Mouse (Mus musculus) heart, embryonic 14.5 days (tissue): ENCODE results near the gene Gm21954. TPM values are rescaled to one million over a fixed set of nuclear protein-coding genes. Genes with fewer than 3 reads are reported as not detected.

ENCODE experiments used
- ATAC-seq: fragments of 200-750 bp; cut with Nextera tagmentation; 2 replicates; pipeline ENCODE4 v1.8.0; 2017; ENCODE audit warnings: low read depth, moderate TSS enrichment; ENCODE audit not compliant: insufficient number of reproducible peaks, insufficient read depth, low FRiP score
- H3K27ac ChIP-seq, 2 experiments: fragments of 200-500 bp in 1 of 2; fragments of 300-500 bp in 1 of 2; sonication (generic) in 1 of 2; replicated peaks in 1 of 2; 2 replicates each; pipeline ENCODE4 v1.5.1; 2012 to 2014; ENCODE audit warnings: low read depth in 2 of 2, low read length in 2 of 2, control low read depth in 1 of 2, mild to moderate bottlenecking in 1 of 2, mixed read lengths in 1 of 2; ENCODE audit not compliant: control insufficient read depth in 1 of 2, insufficient read depth in 1 of 2
- H3K27me3 ChIP-seq: fragments of 300-500 bp; sonication (generic); 2 replicates; pipeline ENCODE4 v1.6.1; 2014; ENCODE audit warnings: mild to moderate bottlenecking, low read length, control low read depth; ENCODE audit not compliant: control insufficient read depth, insufficient read depth
- H3K36me3 ChIP-seq: fragments of 300-500 bp; sonication (generic); 2 replicates; pipeline ENCODE4 v1.6.1; 2014; ENCODE audit warnings: mild to moderate bottlenecking, control low read depth, low read length, mixed read lengths; ENCODE audit not compliant: control insufficient read depth, insufficient read depth
- H3K4me1 ChIP-seq, 2 experiments: fragments of 200-500 bp in 1 of 2; fragments of 300-500 bp in 1 of 2; sonication (generic) in 1 of 2; 2 replicates each; pipeline ENCODE4 v1.6.1; 2012 to 2014; ENCODE audit warnings: low read length in 2 of 2, control low read depth in 1 of 2, mixed read lengths in 1 of 2; ENCODE audit not compliant: control insufficient read depth in 2 of 2, insufficient read depth in 2 of 2
- H3K4me2 ChIP-seq: fragments of 300-500 bp; sonication (generic); 2 replicates; pipeline ENCODE4 v1.6.1; 2014; ENCODE audit warnings: mild to moderate bottlenecking, low read length
- H3K4me3 ChIP-seq, 2 experiments: fragments of 200-500 bp in 1 of 2; fragments of 300-500 bp in 1 of 2; sonication (generic) in 1 of 2; 2 replicates each; pipeline ENCODE4 v1.5.1; 2012 to 2014; ENCODE audit warnings: low read length in 2 of 2, mild to moderate bottlenecking in 2 of 2, control low read depth in 1 of 2, low read depth in 1 of 2, moderate library complexity in 1 of 2; ENCODE audit not compliant: control insufficient read depth in 1 of 2, insufficient read depth in 1 of 2
- H3K9ac ChIP-seq: fragments of 300-500 bp; sonication (generic); 2 replicates; pipeline ENCODE4 v1.6.1; 2014; ENCODE audit warnings: mild to moderate bottlenecking, low read length
- H3K9me3 ChIP-seq: fragments of 300-500 bp; sonication (generic); 2 replicates; pipeline ENCODE4 v1.6.1; 2016; ENCODE audit warnings: low read length, control low read depth; ENCODE audit not compliant: control insufficient read depth
- WGBS: fragments of 180-500 bp; shearing (Covaris S2); extraction: QIAGEN DNeasy Blood & Tissue Kit; methylation state at CpG from one replicate; pipeline ENCODE4 v1.1.7; 2014; 5-methylcytosine and 5-hydroxymethylcytosine counted together
- polyA plus RNA-seq: library from polyadenylated mRNA; unstranded; fragments of >200 nt; fragmentation: Nextera tagmentation; extraction: Ambion mirVana; gene quantifications from 2 replicates; pipeline ENCODE4 v1.2.1, GENCODE M21; 2014

The Gm21954 gene
- not detected in 2 replicates for polyA plus RNA-seq

DNA sequence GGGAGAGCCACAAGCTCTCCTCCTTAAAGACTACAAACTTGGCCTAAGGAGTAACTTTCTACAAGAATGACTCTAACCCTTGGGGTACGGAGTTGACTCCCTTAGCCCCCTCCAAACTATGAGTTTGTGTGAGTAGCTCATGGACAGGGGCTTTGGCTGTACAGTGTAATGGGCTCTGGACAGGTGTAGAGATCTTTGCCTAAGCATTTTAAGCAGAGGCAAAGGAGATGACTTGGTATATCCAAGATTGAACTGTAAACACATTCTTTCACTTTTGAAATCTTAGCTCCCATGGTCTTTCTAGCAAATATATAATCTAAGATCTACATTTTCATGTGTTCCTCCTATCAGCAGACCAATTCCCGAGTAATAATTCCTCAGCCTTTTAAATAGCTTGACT lies at the start of gene Gm21954:
Gm21954 (minus strand) TSS at position 101 of the 400 bp plus-strand sequence.
- no peak within 1 kb of the TSS for H3K4me3 ChIP-seq
- no peaks in the 10 kb centered on the region for H3K4me1 ChIP-seq
- no peaks in the 10 kb centered on the region for H3K36me3 ChIP-seq
- ATAC-seq, result no peak
- H3K27ac ChIP-seq, result no peak within 1 kb of the TSS
- no peaks in the 10 kb centered on the region for H3K9me3 ChIP-seq
- H3K27me3 ChIP-seq, result no peaks in the 10 kb centered on the region
- no peak within 1 kb of the TSS for H3K9ac ChIP-seq
- 81% methylated on average over 2 of the region's 2 CpGs for WGBS
- no peak within 1 kb of the TSS for H3K4me2 ChIP-seq

DNA sequence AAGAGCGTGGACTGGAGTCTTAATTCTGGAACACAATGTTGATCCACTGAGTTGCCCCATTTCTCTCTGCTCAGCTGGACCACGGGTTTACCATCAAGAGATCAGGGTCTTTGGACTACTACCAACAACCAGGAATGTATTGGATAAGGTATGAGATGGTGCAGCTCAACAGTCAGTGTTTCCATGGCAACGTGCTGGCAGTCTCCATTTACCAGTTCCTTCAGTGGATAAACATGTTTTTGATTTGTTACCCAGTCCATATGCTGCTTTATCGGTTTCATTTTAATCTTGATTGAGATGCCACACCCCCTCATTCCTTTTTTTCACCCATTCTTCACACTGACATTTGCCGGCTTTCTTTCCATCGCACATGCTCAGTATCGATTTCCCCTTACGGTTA lies 49.8 kb upstream of the Gm21954 start:
- H3K4me3 ChIP-seq, result no peak overlapping the region
- H3K27ac ChIP-seq, result no peak overlapping the region
- H3K27me3 ChIP-seq, result no peaks in the 10 kb centered on the region
- H3K4me2 ChIP-seq, result no peak overlapping the region
- ATAC-seq, result no peak
- H3K36me3 ChIP-seq, result no peaks in the 10 kb centered on the region
- H3K4me1 ChIP-seq, result peaks cover 0 to 2% of the 10 kb centered on the region in 2 experiments; a peak in 1 of 4 replicates
- no peak overlapping the region for H3K9ac ChIP-seq
- no peaks in the 10 kb centered on the region for H3K9me3 ChIP-seq
- 76% methylated on average over 8 of the region's 8 CpGs for WGBS

DNA sequence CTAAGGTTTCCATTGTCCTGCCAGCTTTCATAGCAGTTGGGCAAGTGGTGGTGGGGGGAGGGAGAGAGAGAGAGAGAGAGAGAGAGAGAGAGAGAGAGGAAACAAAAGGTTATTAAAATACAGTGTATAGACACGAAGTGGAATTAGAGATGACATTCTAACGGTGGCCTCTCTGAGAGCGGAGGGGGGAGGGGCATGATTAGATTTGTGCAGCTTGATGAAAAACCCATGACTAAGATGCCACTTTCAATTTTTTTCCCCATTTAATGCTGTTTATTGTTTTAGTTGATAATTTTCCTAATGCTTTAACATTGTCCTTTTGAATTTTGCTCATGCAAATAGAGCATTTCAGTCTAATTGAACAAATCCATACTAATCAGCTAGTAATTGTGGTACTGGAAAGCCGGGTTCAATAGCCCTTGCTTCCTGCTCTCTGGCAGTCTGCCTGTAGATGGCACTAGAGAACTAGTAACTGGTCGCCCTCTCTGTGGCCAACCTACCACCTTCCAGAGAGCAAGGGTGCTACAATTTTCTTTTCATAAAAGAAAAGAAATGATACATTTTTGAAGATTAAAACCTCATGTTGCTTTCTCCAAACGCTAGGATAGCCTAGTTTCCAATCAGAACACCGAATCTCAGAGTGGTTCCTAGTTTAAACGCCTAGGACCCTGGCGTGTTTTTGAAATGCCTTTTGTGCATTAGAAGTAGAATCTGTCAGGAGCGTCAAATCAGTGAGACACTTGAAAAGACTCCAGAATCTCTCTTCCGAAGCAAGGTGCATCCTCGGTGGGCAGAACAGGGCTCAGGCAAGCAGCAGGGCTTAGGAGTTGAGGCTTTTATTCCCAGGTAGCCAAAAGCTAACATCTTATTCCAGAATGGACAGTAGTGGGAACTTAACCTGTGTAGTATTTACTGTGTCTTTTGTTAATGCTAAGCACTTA lies 48.5 kb upstream of the Gm21954 start:
- peak overlapping the region; percentile 35; the same call in 1 of the 2 replicates for H3K4me2 ChIP-seq
- H3K27me3 ChIP-seq, result no peaks in the 10 kb centered on the region
- H3K9me3 ChIP-seq, result no peaks in the 10 kb centered on the region
- no peaks in the 10 kb centered on the region for H3K36me3 ChIP-seq
- no peak overlapping the region for H3K4me3 ChIP-seq
- no peak overlapping the region for H3K27ac ChIP-seq
- no peak for ATAC-seq
- peaks cover 0 to 2% of the 10 kb centered on the region in 2 experiments; a peak in 1 of 4 replicates for H3K4me1 ChIP-seq
- H3K9ac ChIP-seq, result no peak overlapping the region
- WGBS, result 21% methylated on average over 12 of the region's 12 CpGs

DNA sequence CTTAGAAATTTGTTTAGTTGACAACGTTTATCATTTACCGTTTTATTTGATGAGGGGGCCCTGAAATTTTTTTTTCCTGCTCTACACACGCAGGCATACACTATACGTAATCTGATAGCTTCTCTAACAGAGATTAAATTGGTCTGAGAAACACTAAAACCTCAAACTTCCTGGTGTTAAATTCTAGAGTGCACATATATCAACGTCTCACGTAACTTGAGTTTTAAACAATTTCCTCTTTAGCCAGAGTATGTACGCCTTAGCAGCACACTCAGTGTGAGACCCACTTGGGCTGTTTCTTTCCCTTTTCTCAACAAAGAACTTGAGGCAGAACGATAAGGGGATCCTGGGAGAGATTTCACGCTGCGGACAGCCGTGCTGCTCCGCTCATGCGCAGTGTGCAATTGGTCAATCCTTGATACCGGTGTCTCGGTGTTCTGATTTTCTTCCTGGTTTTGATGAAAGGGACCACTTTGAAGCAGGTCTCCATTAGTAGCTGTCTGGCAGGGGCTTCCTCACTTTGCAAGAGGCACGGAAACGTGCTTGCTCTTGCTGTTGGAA lies 45.5 kb upstream of the Gm21954 start:
- no peak overlapping the region for H3K4me3 ChIP-seq
- H3K4me1 ChIP-seq, result peaks cover 0 to 2% of the 10 kb centered on the region in 2 experiments; a peak in 1 of 4 replicates
- WGBS, result 73% methylated on average over 17 of the region's 17 CpGs
- H3K4me2 ChIP-seq, result peak overlapping the region; percentile 25; the same call in 1 of the 2 replicates
- H3K27me3 ChIP-seq, result no peaks in the 10 kb centered on the region
- no peak for ATAC-seq
- no peaks in the 10 kb centered on the region for H3K36me3 ChIP-seq
- no peak overlapping the region for H3K9ac ChIP-seq
- H3K27ac ChIP-seq, result no peak overlapping the region
- H3K9me3 ChIP-seq, result no peaks in the 10 kb centered on the region

DNA sequence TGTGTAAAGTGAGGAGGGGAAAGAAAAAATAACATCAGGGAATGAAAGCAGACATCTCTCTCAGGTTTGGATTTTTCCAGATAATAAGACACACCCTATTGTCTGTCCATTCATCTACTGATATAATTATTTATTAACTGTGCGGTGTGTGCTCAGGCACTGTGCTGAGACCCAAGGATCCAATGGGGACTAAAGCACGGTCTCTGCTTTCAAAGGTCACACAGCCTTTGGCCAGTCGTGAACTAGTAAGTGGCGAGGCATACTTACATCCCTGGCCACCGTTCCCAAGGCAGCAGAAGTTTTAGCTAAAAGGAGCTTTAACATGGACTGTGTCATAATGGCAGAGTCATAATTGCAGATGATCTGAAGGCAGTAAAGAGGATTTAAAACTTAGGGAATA lies 44.0 kb upstream of the Gm21954 start:
- H3K9ac ChIP-seq, result no peak overlapping the region
- no peak overlapping the region for H3K4me3 ChIP-seq
- no peaks in the 10 kb centered on the region for H3K27me3 ChIP-seq
- H3K4me2 ChIP-seq, result no peak overlapping the region
- peaks cover 0 to 2% of the 10 kb centered on the region in 2 experiments; a peak in 1 of 4 replicates for H3K4me1 ChIP-seq
- WGBS, result 81% methylated on average over 5 of the region's 5 CpGs
- ATAC-seq, result no peak
- no peak overlapping the region for H3K27ac ChIP-seq
- no peaks in the 10 kb centered on the region for H3K9me3 ChIP-seq
- no peaks in the 10 kb centered on the region for H3K36me3 ChIP-seq

DNA sequence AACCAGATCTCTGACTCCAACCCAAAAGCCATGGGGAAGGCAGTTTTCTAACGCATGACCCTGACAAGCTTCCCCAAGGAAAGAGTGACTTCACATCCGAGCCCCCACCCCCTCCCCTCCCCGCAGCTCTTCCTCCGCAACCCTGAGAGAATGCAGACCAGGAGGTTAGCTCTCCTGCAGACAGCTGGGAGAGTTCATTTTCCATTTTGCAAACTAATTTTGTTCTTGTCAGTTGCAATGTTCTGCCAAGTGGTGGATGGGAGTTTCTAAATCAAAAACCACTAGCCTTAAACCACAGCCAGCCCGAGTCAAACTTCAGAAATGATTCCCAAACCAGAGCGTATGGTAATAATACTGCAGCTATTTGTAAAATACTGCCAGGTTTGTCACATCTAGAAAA lies 39.6 kb upstream of the Gm21954 start:
- H3K4me1 ChIP-seq, result no peaks in the 10 kb centered on the region
- H3K9me3 ChIP-seq, result no peaks in the 10 kb centered on the region
- 55% methylated on average over 6 of the region's 6 CpGs for WGBS
- H3K4me3 ChIP-seq, result no peak overlapping the region
- no peak for ATAC-seq
- no peaks in the 10 kb centered on the region for H3K27me3 ChIP-seq
- no peak overlapping the region for H3K27ac ChIP-seq
- no peak overlapping the region for H3K9ac ChIP-seq
- H3K36me3 ChIP-seq, result no peaks in the 10 kb centered on the region
- no peak overlapping the region for H3K4me2 ChIP-seq

DNA sequence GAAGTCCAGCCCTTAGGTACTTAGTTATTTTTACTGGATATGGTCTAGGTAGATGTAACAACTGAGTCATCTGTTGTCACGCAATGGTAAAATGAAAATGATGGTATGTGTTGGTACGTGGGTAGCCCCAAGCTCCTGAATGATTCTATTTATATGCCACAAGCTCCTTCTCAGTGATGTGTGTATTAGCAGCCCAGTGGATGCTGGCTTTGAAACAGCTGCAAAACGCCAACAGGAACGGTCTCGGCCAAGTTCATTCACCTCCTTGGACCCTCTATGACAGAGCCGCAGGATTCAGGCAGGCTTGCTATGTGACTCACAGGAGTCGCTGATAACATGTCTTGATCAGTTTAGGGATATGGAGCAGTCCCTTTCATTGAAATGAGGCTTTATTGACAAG lies 38.2 kb upstream of the Gm21954 start:
- ATAC-seq, result no peak
- Histone ChIP-seq H3K36me3 (no peaks in the 10 kb centered on the region), H3K4me3 (no peak overlapping the region), H3K4me2 (no peak overlapping the region), H3K27ac (no peak overlapping the region), H3K4me1 (no peaks in the 10 kb centered on the region), H3K27me3 (no peaks in the 10 kb centered on the region), H3K9me3 (no peaks in the 10 kb centered on the region), H3K9ac (no peak overlapping the region)
- WGBS, result 69% methylated on average over 7 of the region's 7 CpGs
